Mouse (Mus musculus) CH12.LX (cell line): ENCODE measurements around the gene Vmn1r28. TPM values are rescaled to one million over a fixed set of nuclear protein-coding genes. Genes with fewer than 3 reads are reported as not detected.

Experiments
- DNase-seq: peaks from one replicate; pipeline ENCODE4 v3.0.0-alpha.2; 2013; ENCODE audit errors: extremely low read depth
- H3K27ac ChIP-seq: 2 replicates; pipeline ENCODE4 v1.5.1; 2012; ENCODE audit warnings: low read depth, mild to moderate bottlenecking, control low read depth, moderate library complexity; ENCODE audit not compliant: insufficient read depth
- H3K27me3 ChIP-seq: replicated peaks from 2 replicates; pipeline ENCODE3; 2012; ENCODE audit warnings: inconsistent platforms
- H3K36me3 ChIP-seq, 2 experiments: replicated peaks in 1 of 2; 2 replicates each; pipeline versions ENCODE3 to v1.6.1; 2012; ENCODE audit warnings: inconsistent platforms in 1 of 2, low read length in 1 of 2, mild to moderate bottlenecking in 1 of 2, mixed read lengths in 1 of 2, moderate library complexity in 1 of 2; ENCODE audit not compliant: control insufficient read depth in 1 of 2, insufficient read depth in 1 of 2
- H3K4me1 ChIP-seq, 2 experiments: 2 replicates each; pipeline ENCODE4 v1.6.1; 2012; ENCODE audit warnings: inconsistent platforms in 1 of 2, moderate library complexity in 1 of 2; ENCODE audit not compliant: insufficient read depth in 2 of 2, control insufficient read depth in 1 of 2
- H3K4me2 ChIP-seq: 2 replicates; pipeline ENCODE4 v1.6.1; 2012; ENCODE audit warnings: low read depth, mild to moderate bottlenecking, control low read depth; ENCODE audit not compliant: poor library complexity, insufficient read depth, severe bottlenecking
- H3K4me3 ChIP-seq, 3 experiments: fragments of 150-350 bp in 1 of 3; sonication (generic) in 1 of 3; replicated peaks in 1 of 3; 2 replicates each; pipeline versions ENCODE3 to v1.5.1; 2011 to 2012; ENCODE audit warnings: low read depth in 2 of 3, low read length in 2 of 3, mild to moderate bottlenecking in 2 of 3, moderate library complexity in 2 of 3, control low read depth in 1 of 3, improper control_type of control experiment in 1 of 3, inconsistent platforms in 1 of 3, mixed read lengths in 1 of 3; ENCODE audit not compliant: poor library complexity in 1 of 3
- H3K79me2 ChIP-seq: replicated peaks from 2 replicates; pipeline ENCODE4 v1.6.1; 2012; ENCODE audit warnings: mild to moderate bottlenecking, moderate library complexity; ENCODE audit not compliant: control insufficient read depth, poor library complexity, insufficient read depth, severe bottlenecking; ENCODE audit errors: extremely low read depth
- H3K9ac ChIP-seq: 2 replicates; pipeline ENCODE4 v1.6.1; 2012; ENCODE audit warnings: low read depth, mild to moderate bottlenecking, control low read depth, moderate library complexity; ENCODE audit not compliant: insufficient read depth
- H3K9me3 ChIP-seq: replicated peaks from 2 replicates; pipeline ENCODE3; 2012; ENCODE audit warnings: low read length, inconsistent platforms, mixed read lengths
- BHLHE40 ChIP-seq: IDR thresholded peaks from 2 replicates; pipeline ENCODE4 v1.6.1; 2011; ENCODE audit warnings: mild to moderate bottlenecking, low read depth, low read length, improper control_type of control experiment
- CHD1 ChIP-seq: IDR thresholded peaks from 2 replicates; pipeline ENCODE4 v1.6.1; 2012; ENCODE audit warnings: low read depth, low read length, improper control_type of control experiment, inconsistent platforms
- E2F4 ChIP-seq: IDR thresholded peaks from 2 replicates; pipeline ENCODE4 v1.6.1; 2011; ENCODE audit warnings: low read depth, low read length, improper control_type of control experiment; ENCODE audit not compliant: insufficient replicate concordance
- ELF1 ChIP-seq: IDR thresholded peaks from 2 replicates; pipeline ENCODE4 v1.6.1; 2014; ENCODE audit warnings: low read depth, mild to moderate bottlenecking, inconsistent platforms, low read length, improper control_type of control experiment
- EP300 ChIP-seq: IDR thresholded peaks from 2 replicates; pipeline ENCODE4 v1.6.1; 2011; ENCODE audit warnings: low read length, improper control_type of control experiment
- HCFC1 ChIP-seq: IDR thresholded peaks from 2 replicates; pipeline ENCODE4 v1.6.1; 2012; ENCODE audit warnings: low read depth, mild to moderate bottlenecking, inconsistent platforms, low read length, improper control_type of control experiment
- JUN ChIP-seq: IDR thresholded peaks from 2 replicates; pipeline ENCODE4 v1.6.1; 2011; ENCODE audit warnings: low read depth, mild to moderate bottlenecking, low read length, improper control_type of control experiment, moderate library complexity; ENCODE audit not compliant: insufficient read depth
- MAX ChIP-seq: IDR thresholded peaks from 2 replicates; pipeline ENCODE4 v1.6.1; 2011; ENCODE audit warnings: low read length, improper control_type of control experiment
- MAZ ChIP-seq: IDR thresholded peaks from 2 replicates; pipeline ENCODE4 v1.6.1; 2012; ENCODE audit warnings: low read depth, mild to moderate bottlenecking, inconsistent platforms, low read length, improper control_type of control experiment, moderate library complexity
- MEF2A ChIP-seq: IDR thresholded peaks from 2 replicates; pipeline ENCODE4 v1.6.1; 2014; ENCODE audit warnings: low read depth, mild to moderate bottlenecking, inconsistent platforms, low read length, improper control_type of control experiment, borderline replicate concordance
- MXI1 ChIP-seq: IDR thresholded peaks from 2 replicates; pipeline ENCODE4 v1.6.1; 2011; ENCODE audit warnings: mild to moderate bottlenecking, low read depth, low read length, improper control_type of control experiment
- MYC ChIP-seq: IDR thresholded peaks from 2 replicates; pipeline ENCODE4 v1.6.1; 2011; ENCODE audit warnings: low read depth, mild to moderate bottlenecking, improper control_type of control experiment, low read length
- NELFE ChIP-seq: IDR thresholded peaks from 2 replicates; pipeline ENCODE4 v1.6.1; 2011; ENCODE audit warnings: low read depth, low read length, improper control_type of control experiment
- RAD21 ChIP-seq: IDR thresholded peaks from 2 replicates; pipeline ENCODE4 v1.6.1; 2011; ENCODE audit warnings: low read depth, mild to moderate bottlenecking, low read length, improper control_type of control experiment, moderate library complexity
- SIN3A ChIP-seq: IDR thresholded peaks from 2 replicates; pipeline ENCODE4 v1.6.1; 2012; ENCODE audit warnings: low read length, improper control_type of control experiment, inconsistent platforms
- SMC3 ChIP-seq: IDR thresholded peaks from 2 replicates; pipeline ENCODE4 v1.6.1; 2011; ENCODE audit warnings: low read depth, low read length, improper control_type of control experiment
- TBP ChIP-seq: conservative IDR thresholded peaks from 2 replicates; pipeline ENCODE4 v1.6.1; 2011; ENCODE audit warnings: low read depth, low read length, improper control_type of control experiment
- USF1 ChIP-seq: IDR thresholded peaks from 2 replicates; pipeline ENCODE4 v1.6.1; 2014; ENCODE audit warnings: low read depth, mild to moderate bottlenecking, inconsistent platforms, low read length, improper control_type of control experiment
- USF2 ChIP-seq: conservative IDR thresholded peaks from 2 replicates; pipeline ENCODE4 v1.6.1; 2011; ENCODE audit warnings: low read depth, low read length, improper control_type of control experiment
- ZC3H11A ChIP-seq: IDR thresholded peaks from 2 replicates; pipeline ENCODE4 v1.6.1; 2012; ENCODE audit warnings: low read depth, mild to moderate bottlenecking, inconsistent platforms, low read length, improper control_type of control experiment
- ZKSCAN1 ChIP-seq: IDR thresholded peaks from 2 replicates; pipeline ENCODE4 v1.6.1; 2012; ENCODE audit warnings: low read depth, inconsistent platforms, low read length, improper control_type of control experiment, borderline replicate concordance
- ZMIZ1 ChIP-seq: IDR thresholded peaks from 2 replicates; pipeline ENCODE4 v1.6.1; 2012; ENCODE audit warnings: low read depth, mild to moderate bottlenecking, inconsistent platforms, low read length, improper control_type of control experiment
- dilution Hi-C: fragments of 300-500 bp; cut with MboI; formaldehyde crosslinking; loops from 2 replicates; pipeline ENCODE4 v1.14.3; 2020; ENCODE audit warnings: low sequenced_read_pairs; ENCODE audit not compliant: extremely low pct_unique_long_range_greater_than_20kb, extremely low pct_ligation_motif_present
- in situ Hi-C: fragments of 300-500 bp; cut with MboI; formaldehyde crosslinking; loops from 3 replicates; pipeline ENCODE4 v1.14.3; 2019; ENCODE audit warnings: low sequenced_read_pairs, low pct_ligation_motif_present, low pct_unique_long_range_greater_than_20kb, mixed read lengths
- polyA plus RNA-seq: library from polyadenylated mRNA; unstranded; fragments of >175 nt; gene quantifications from 2 replicates; pipeline ENCODE4 v1.2.1, GENCODE M21; 2012; ENCODE audit warnings: low read depth; ENCODE audit not compliant: insufficient read length
- total RNA-seq, 2 experiments: library from RNA; depleted of rRNA; stranded (reverse); fragments of 300-350 nt in 1 of 2; fragments of >200 nt in 1 of 2; gene quantifications; 2 replicates each; pipeline ENCODE4 v1.2.3; 2012 to 2014

The Vmn1r28 gene
- not detected in 2 replicates for total RNA-seq (2012; rRNA removed)
- total RNA-seq (2014; rRNA removed): not detected in 2 replicates
- not detected in 2 replicates for polyA plus RNA-seq

- Histone ChIP-seq H3K27me3 (no peaks in the 10 kb centered on the region), H3K79me2 (no peaks in the 10 kb centered on the region), H3K4me2 (no peak within 1 kb of the TSS), H3K9ac (no peak within 1 kb of the TSS), H3K4me1 (no peaks in the 10 kb centered on the region), H3K36me3 (no peaks in the 10 kb centered on the region), H3K9me3 (no peaks in the 10 kb centered on the region), H3K27ac (no peak within 1 kb of the TSS), H3K4me3 (no peak within 1 kb of the TSS)
- no peak for DNase-seq
- dilution Hi-C loops (no loop called here), in situ Hi-C loops (no loop called here)
- TF ChIP-seq ZC3H11A (no peak), NELFE (no peak), ZKSCAN1 (no peak), MAX (no peak), HCFC1 (no peak), SIN3A (no peak), SMC3 (no peak), MXI1 (no peak), ELF1 (no peak), MYC (no peak), MAZ (no peak)
These were observed at the start of gene Vmn1r28 for GRCm38 (mm10) chr6:58261737-58262136. TSS of gene Vmn1r28 (plus strand) at chr6:58262037.

- no peaks in the 10 kb centered on the region for H3K79me2 ChIP-seq
- dilution Hi-C loops: no loop called here
- H3K27ac ChIP-seq: no peak overlapping the region
- no peak overlapping the region for H3K4me3 ChIP-seq
- H3K27me3 ChIP-seq: no peaks in the 10 kb centered on the region
- in situ Hi-C loops: no loop called here
- no peaks in the 10 kb centered on the region for H3K36me3 ChIP-seq
- no peak overlapping the region for H3K4me2 ChIP-seq
- H3K9ac ChIP-seq: no peak overlapping the region
- TF ChIP-seq MEF2A (no peak), MAZ (no peak), BHLHE40 (no peak), USF2 (no peak), MXI1 (no peak), EP300 (no peak), RAD21 (no peak; the same call in 1 of the 2 replicates), JUN (no peak), TBP (no peak), CHD1 (no peak), E2F4 (no peak), HCFC1 (no peak), USF1 (no peak), ZMIZ1 (no peak)
- H3K4me1 ChIP-seq: no peaks in the 10 kb centered on the region
- H3K9me3 ChIP-seq: no peaks in the 10 kb centered on the region
- no peak for DNase-seq
These were observed 45.7 kb upstream of the Vmn1r28 start for GRCm38 (mm10) chr6:58216119-58216518.
